Mouse (Mus musculus) left cerebral cortex, adult 11 months (tissue): ENCODE measurements around the gene Atp5b.
"Not testable (repeated sequence)": the region's sequence is repeated elsewhere in the genome, so short reads cannot be mapped to it uniquely, and the experiment has no call there.

Experiments
- DNase-seq: peaks from one replicate; pipeline ENCODE4 v3.0.0; 2022; ENCODE audit warnings: low spot score

Atp5b gene

DNA sequence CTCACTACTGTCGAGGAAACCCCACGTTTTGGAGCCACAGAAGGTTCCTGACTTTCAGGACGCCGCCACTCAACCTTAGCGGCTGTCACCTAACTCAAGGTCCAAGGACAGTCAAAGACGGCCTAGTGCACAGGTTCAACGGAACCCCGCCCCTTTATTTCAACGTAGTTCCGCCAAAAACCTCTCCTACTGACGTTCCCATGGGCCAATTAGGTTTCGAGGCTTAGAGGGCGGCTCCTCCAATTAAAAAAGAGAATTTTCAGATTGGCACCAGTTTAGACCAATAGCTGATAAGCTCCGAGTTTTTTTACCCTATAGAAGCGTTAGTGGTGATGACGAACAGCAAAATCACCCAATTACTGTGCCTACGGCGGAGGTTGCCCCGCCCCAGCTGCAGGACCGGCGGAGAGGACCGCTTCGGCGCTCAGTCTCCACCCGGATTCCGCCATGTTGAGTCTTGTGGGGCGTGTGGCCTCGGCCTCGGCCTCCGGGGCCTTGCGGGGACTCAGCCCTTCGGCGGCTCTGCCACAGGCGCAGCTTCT is at the start of gene Atp5b:
Atp5b (plus strand) TSS at position 394 of the 542 bp plus-strand sequence.
- DNase-seq: peak; percentile 99

DNA sequence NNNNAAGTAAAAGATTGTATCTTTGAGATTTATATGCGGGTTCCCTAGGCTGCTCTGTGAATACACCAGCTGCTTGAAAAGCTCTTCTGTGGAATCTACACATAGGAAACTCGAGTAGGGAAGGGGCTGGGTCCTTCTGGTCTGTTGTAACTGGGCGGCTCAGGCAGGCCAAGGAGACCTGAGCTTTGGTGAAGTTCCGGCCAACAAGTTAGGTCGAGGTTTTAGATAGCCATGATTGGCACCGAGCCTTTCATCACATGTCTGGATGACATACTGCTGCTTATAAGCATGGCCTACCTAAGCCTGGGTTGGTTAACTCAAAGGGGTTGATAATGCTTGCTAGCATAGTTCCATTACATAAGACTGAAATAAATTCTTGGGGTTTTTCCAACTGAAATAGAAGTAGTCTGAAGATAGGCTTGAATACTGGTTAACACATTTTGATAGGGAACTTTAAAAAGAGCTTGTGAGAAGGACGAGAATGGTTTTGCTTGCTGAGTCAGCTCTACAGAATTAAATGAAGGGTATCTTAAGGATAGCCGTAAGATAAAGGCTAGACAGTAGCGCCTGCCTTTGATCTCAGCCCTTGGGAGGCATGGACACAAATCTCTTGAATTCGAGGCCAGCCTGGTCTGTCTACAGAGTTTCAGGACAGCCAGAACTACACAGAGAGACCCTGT is 46.2 kb upstream of the Atp5b start:
- no peak for DNase-seq

DNA sequence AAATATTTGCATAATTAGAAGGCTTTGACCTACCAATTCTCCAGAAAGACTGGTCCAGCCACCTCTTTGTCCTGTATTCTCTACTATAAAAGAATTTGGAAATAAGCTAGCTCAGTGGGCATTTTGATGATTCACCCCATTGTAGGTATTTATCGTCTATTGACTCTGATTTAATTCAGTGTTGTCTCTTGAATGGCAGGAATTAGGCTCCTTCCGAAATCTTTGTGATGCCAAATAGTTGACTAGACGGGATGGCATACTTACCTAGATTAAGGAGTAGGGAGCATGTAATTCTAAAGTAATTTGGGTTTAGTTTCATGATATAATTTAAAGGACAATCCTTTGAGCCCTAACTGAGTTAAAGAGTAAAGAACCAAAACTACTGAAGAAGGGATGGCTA is 45.2 kb upstream of the Atp5b start:
- DNase-seq: no peak

DNA sequence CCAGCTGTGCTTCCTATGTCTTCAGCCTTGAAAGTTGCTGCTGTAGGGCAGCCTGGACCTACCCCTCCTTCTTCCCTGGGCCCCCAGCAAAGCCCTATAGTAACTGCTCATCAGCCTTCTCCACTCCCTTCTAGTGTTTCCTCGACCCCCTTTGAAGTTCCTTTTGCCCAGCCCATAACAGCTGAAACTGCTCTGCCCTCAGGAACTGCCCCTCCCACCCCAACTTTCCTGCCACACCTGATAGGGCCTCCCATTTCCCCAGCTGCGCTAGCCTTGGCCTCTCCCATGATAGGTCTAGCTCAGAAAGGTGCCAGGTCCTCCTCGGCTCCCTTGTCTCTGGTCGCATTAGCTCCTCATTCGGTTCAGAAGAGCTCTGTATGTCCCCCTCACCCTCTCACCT is 43.9 kb upstream of the Atp5b start:
- no peak for DNase-seq

DNA sequence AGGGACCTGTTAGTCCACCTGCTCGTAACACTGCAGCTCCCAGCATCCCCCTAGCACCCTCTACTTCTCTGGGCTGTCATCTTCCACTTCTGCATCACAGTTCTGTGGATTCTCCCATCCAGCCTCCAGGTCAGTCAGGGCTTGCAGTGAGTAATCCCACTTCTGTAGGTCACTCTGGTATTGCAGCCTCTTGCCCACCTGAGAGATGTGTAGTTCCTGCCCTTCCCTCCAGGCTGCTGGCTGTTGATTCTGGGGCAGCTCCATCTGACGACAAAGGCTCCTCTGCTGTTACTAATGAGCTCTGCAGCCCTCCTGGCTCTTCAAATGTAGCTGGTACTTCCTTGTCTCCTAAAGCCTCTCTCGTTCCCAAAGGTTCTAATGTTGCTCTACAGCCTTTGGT is 43.2 kb upstream of the Atp5b start:
- DNase-seq: no peak

DNA sequence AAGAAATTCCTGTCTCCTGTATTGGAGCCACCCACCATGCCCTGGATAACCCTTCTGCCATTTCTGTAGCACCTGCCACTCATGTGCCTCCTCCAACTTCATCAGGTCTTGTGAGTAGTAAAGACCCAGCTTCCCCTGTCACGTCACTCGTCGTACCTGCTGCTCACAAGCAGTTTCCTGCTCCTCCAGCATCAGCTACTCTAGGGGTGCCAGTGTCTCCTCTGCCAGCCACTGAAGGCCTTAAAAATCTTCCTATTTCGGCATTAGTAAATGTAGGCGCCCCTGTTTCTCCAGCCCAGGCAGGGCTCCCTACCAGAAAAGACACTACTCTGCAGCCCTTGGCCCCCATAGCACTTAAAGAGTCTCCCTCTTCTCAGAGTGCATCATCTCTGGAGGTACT is 42.8 kb upstream of the Atp5b start:
- DNase-seq: no peak

DNA sequence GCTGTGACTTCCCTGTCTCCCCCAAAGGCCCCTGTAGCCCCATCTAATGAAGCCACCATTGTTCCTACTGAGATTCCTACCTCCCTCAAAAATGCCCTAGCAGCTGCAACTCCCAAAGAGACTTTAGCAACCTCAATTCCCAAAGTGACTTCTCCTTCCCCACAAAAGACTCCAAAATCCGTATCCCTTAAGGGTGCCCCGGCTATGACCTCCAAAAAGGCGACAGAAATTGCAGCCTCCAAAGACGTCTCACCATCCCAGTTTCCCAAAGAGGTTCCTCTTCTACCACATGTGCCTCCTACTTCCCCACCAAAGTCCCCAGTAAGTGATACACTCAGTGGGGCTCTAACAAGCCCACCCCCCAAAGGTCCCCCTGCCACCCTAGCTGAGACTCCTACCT is 41.4 kb upstream of the Atp5b start:
- no peak for DNase-seq

DNA sequence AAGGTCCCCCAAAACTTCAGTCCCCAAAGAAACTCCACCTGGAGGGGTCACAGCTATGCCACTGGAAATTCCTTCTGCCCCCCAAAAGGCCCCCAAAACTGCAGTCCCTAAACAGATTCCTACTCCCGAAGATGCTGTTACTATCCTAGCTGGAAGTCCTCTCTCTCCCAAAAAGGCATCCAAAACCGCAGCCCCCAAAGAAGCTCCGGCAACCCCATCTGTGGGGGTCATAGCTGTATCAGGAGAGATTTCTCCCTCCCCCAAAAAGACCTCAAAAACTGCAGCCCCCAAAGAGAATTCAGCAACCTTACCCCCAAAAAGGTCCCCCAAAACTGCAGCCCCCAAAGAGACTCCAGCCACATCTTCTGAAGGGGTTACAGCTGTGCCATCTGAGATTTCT is 40.6 kb upstream of the Atp5b start:
- DNase-seq: no peak

DNA sequence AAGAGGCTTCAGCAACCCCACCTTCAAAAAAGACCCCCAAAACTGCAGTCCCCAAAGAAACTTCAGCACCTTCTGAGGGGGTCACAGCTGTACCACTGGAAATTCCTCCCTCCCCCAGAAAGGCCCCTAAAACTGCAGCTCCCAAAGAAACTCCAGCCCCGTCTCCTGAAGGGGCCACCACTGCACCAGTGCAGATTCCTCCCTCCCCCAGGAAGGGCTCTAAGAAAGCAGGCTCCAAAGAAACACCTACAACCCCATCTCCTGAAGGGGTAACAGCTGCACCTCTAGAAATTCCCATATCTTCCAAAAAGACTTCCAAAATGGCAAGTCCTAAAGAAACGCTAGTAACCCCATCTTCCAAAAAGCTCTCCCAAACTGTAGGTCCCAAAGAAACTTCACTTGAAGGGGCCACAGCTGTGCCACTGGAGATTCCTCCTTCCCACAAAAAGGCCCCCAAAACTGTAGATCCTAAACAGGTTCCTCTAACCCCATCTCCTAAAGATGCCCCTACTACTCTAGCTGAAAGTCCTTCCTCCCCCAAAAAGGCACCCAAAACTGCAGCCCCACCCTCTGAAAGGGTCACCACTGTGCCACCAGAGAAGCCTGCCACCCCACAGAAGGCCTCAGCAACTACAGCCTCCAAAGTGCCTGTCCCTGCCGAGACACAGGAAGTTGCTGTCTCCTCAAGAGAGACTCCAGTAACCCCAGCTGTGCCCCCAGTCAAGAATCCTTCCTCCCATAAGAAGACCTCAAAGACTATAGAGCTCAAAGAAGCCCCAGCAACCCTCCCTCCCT is 39.8 kb upstream of the Atp5b start:
- DNase-seq: no peak

DNA sequence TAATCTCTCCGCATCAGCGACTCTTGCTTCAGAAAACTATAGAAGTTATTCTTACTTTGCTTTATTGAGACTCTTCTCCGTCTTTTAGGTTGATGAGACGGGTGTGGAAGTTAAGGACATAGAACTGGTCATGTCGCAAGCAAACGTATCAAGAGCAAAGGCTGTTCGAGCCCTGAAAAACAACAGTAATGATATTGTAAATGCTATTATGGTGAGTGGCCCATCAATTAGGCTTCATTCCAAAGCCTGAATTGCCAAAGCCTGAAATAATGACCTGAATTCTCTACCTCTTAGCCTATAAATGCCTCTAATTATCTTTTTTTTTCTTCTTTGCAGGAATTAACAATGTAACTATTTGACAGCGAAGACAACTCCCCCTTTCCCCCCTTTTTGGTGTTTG is 34.9 kb upstream of the Atp5b start:
- no peak for DNase-seq

DNA sequence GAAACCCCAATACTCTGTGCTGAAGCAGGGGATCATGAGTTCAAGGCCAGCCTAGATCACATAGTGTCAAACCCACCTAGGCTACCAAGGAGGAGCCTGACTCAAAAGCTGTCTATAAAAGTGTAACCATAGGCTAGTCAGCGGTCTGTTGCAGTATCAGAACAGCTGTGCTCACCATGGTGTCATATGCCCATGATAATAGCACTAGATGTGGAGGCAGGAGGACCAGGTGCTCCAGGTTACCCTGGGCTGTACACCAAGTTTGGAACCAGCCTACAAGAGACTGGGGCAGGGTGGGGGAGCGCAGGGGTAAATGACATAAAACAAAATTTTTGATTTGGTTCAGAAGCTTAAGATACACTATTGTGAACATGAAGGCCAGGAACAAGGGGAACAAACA is 33.3 kb upstream of the Atp5b start:
- DNase-seq: no peak

DNA sequence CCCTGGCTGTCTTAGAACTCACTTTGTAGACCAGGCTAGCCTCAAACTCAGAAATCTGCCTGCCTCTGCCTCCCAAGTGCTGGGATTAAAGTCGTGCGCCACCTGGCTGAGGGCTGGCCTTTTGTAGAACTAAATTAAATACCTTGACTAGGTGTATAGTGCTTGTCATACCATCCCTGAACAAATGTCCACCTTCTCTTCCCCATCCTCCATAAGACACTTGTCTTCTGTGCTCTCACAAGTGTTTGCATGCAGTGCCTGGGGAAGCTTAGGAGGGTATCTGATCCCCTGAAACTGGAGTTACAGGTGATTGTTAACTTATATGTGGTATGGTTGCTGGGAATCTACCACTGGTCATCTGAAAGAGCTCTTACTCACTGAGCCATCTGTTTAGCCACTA is 32.7 kb upstream of the Atp5b start:
- no peak for DNase-seq

DNA sequence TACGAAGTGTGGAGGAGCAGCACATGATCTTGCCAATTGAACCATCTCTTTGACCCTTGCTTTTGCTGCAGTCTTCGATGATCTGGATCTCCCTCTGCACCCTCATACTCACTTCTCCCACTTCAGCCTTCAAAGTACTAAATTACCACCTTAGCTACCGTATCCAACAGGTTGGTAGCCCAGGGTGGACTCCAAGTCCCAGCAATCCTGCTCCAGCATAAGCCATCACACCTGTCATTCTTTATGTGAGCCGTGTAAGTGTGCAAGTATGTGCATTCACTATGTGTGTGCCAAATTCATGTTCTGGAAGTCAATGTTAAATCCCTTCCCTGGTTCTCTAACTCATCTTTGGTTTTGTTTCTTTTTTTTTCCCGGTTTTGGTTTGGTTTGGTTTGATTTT is 31.5 kb upstream of the Atp5b start:
- no peak for DNase-seq

DNA sequence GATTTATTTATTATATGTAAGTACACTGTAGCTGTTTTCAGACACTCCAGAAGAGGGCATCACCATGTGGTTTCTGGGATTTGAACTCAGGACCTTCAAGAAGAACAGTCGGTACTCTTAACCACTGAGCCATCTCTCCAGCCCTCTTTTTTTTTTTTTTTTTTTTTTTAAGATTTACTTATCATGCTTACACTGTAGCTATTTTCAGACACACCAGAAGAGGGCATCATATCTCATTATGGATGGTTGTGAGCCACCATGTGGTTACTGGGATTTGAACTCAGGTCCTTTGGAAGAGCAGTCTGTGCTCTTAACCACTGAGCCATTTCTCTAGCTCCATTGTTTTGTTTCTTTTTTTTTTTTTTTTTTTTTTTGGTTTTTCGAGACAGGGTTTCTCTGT is 30.9 kb upstream of the Atp5b start:
- not testable (repeated sequence) for DNase-seq

DNA sequence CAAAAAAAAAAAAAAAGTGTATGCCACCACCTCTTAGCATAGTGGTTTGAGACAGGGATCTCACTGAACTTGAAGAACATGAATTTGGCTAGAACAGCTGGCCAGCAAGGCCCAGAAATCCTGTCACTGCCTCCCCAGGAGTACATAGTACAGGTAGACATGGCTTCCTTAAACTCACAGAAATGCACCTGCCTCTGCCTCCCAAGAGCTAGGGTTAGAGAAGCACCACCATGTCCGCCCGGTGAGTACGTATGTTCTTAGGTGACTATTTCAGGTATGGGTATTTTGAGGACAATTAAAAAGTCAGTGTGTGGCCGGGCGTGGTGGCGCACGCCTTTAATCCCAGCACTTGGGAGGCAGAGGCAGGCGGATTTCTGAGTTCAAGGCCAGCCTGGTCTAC is 30.1 kb upstream of the Atp5b start:
- DNase-seq: no peak

DNA sequence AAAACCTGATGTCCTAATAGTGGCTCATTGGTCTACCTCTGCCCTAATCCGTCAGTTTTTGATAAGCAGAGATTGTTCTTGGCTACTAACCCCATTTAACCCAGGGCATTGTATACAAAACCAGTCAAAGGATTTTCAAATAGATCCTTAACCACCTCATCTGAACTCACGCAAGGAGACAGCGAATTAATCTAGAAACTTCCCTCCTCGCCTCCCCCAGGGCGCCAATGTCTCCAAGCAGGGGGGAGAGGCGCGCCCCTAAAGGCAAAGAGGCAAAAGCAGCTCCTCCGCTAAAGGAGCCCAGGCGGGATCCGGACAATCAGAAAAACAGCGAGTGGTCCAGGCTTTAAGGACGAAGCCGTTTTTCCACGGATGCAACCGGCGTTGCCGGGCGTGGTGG is 24.9 kb upstream of the Atp5b start:
- no peak for DNase-seq

DNA sequence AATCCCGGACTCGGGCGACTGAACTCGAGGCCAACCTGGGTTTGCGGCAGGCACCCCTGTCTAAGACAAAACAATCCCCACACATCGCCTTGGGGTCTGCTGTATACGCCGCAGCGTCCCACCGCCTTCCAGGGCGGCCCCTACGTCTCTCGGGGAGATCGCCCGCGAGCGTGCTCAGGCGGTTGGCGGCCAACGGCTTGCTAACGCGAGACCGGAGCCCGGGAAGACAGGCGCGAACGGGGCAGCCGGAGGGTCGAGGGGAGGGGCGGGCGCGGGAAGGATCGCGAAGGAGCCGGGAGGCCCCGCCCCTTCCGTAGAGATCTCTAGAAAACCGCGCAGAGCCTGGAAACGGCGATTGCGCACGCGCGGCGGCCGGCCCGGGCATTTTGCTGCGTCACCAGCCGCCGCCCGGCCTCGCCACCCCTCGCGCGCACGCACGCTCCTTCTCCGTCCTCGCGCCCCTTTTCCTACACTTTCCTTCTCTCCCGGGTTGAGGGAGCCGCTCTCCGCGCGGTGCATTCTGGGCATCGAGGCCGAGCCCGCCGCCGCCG is 24.4 kb upstream of the Atp5b start, which contains the start of gene Ptges3:
Ptges3 (plus strand) TSS at position 354 of the 551 bp plus-strand sequence.
- DNase-seq: peak; percentile 93

DNA sequence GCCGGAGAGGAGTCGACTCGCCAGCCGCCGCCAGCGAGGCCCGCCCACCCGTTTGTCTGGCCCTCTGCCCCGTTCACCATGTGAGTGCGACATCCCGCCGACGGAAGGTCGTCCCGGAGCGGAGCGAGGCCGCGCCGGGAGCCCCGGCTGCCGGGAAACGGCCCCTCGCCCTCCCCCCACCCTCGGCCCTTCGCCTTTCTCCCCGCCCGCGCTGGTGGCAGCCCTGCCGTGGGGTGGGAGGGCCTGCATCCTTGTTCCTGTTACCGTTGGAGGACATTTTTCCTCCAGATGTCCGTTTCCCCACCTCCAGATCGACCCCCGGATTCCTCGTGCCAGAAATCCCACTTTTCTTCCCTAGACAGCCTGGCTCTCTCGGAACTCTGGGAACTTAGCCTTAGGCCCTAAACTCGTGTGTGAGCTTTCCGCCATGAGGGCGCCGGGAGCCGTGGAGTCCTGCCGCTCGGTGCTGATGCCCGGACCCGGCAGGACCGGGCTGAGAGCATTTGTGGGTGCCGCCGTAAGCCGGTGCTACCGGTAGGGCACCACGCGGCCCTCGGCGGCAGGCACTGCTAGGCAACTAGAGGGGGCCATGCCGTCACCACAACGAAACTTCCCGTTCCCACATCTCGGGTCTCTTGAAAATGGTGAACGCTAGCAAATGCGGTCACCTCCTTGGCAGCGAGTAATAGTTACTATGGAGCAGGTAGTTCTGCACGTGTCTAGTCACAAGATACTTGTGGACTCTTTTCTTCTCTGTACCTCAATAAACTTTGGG is 23.7 kb upstream of the Atp5b start:
- no peak for DNase-seq

DNA sequence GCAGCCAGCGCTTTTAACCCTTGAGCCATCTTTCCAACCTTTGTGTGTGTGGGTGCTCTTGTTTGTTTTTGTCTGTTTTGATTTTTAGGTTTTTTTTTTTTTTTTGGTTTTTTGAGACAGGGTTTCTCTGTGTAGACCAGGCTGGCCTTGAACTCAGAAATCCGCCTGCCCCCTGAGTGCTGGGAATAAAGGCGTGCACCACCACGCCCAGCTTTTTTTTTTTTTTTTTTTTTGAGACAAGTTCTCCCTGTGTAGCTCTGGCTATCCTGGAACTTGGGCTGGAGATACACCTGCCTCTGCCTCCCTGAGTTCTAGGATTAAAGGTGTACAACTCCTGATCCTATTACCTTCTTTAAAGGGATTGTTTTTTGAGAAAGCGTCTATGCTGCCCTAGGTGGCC is 22.0 kb upstream of the Atp5b start:
- DNase-seq: no peak

DNA sequence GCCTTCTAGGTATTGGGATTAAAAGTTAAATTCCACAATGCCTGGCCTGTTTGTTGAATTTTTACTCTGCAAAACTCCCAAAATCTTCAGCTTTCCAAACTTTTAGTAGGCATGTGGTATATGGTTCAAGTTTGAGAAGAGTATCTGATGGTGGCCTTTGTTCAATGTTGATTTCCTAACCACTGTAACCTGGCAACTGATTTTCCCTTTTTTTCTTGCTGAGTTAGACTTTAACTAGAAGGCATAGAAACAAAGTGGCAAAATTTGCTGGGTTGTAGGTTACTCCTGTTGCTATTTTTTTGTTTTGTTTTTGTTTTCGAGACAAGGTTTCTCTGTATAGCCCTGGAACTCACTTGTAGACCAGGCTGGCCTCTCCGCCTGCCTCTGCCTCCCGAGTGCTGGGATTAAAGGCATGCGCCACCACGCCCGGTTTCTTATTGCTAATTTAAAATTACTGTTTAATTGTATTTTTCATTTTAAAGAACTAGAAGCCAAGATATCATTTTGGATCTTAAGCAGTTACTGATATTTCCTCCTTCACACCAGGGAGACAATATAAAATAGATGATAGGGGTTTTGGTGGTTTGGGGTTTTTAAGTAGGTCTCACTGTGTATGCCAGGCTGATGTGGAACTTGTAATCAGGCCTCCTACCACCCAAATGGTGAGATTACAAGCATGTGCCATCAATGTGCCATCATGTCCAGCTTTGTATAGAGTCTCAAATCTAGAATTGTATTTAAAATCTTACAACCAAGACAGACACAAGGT is 20.7 kb upstream of the Atp5b start:
- no peak for DNase-seq

DNA sequence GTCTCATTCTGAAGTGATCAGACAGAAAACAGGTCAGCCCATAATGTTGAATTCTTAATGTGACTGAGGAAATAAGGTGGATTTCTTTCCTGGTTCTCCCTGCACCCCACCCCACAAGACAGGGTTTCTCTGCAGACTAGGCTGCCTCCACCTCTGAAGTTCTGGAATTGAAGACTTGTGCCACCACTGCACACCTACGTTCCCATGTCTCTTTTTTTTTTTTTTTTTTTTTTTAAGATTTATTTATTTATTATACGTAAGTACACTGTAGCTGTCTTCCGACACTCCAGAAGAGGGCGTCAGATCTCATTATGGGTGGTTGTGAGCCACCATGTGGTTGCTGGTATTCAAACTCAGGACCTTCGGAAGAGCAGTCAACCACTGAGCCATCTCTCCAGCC is 17.0 kb upstream of the Atp5b start:
- no peak for DNase-seq

DNA sequence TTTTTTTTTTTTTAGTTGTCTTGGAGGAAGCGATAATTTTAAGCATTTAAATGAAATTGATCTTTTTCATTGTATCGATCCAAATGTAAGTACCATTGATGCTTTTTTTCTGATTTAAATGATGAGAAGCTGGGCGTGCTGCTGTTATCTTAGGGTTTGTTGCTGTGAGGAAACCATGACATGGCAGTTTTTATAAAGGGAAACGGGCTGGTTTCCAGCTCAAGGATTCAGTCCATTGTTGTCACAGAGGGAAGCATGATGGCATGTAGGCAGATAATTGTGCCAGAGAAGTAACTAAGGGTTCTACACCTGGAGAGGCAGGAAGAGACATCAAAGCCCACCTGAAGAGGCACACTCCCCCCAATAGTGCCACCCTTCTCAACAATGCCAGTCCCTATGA is 13.9 kb upstream of the Atp5b start:
- no peak for DNase-seq
